Mouse (Mus musculus): Measurements from ENCODE around the gene Vmn1r40. TPM values are rescaled to one million over a fixed set of nuclear protein-coding genes. Genes with fewer than 3 reads are reported as not detected.
A peak's percentile ranks its signal among the peaks of the same experiment; 100 is the strongest.

Vmn1r40 gene
- total RNA-seq (2014; rRNA removed) (not detected in 2 replicates), polyA plus RNA-seq (2015; fragmentation: Nextera tagmentation; extraction: Ambion mirVana) (not detected in 2 replicates)

GRCm38 (mm10) chr6:89707240-89707639 lies at the start of gene Vmn1r40:
TSS of gene Vmn1r40 (plus strand) at chr6:89707540.
- H3K4me3 ChIP-seq (ENCODE audit: low read depth, low read length), result no peak within 1 kb of the TSS
- H3K36me3 ChIP-seq (ENCODE audit: insufficient read depth), result no peaks in the 10 kb centered on the region
- WGBS, result 86% methylated on average over 4 of the region's 4 CpGs
- no peak within 1 kb of the TSS for H3K9ac ChIP-seq
- H3K4me2 ChIP-seq (ENCODE audit: low read depth), result no peak within 1 kb of the TSS
- DNase-seq (no peak), ATAC-seq (no peak)
- H3K27me3 ChIP-seq (ENCODE audit: insufficient read depth, low read length), result no peaks in the 10 kb centered on the region
- H3K4me1 ChIP-seq (ENCODE audit: insufficient read depth), result no peaks in the 10 kb centered on the region
- no peak within 1 kb of the TSS for H3K27ac ChIP-seq (ENCODE audit: low read depth, low read length)
- no peaks in the 10 kb centered on the region for H3K9me3 ChIP-seq (ENCODE audit: low read length)
- TF ChIP-seq CTCF (IDR thresholded peaks at IDR 0.05; ENCODE audit: low read depth), result no peak

- Histone ChIP-seq H3K9ac (no peak overlapping the region), H3K4me3 (ENCODE audit: low read depth, low read length) (no peak overlapping the region), H3K4me2 (ENCODE audit: low read depth) (no peak overlapping the region), H3K4me1 (ENCODE audit: insufficient read depth) (no peaks in the 10 kb centered on the region), H3K27me3 (ENCODE audit: insufficient read depth, low read length) (no peaks in the 10 kb centered on the region), H3K9me3 (ENCODE audit: low read length) (no peaks in the 10 kb centered on the region), H3K36me3 (ENCODE audit: insufficient read depth) (peaks cover 16% of the 10 kb centered on the region), H3K27ac (ENCODE audit: low read depth, low read length) (no peak overlapping the region)
- WGBS, result 68% methylated on average over 3 of the region's 3 CpGs
- peak; percentile 37 for TF ChIP-seq CTCF (IDR thresholded peaks at IDR 0.05; ENCODE audit: low read depth)
- ATAC-seq, result no peak
- DNase-seq, result no peak
Observed at GRCm38 (mm10) chr6:89658342-89658741, 49.0 kb upstream of the Vmn1r40 start.

- Histone ChIP-seq H3K9me3 (ENCODE audit: low read length) (no peaks in the 10 kb centered on the region), H3K36me3 (ENCODE audit: insufficient read depth) (peaks cover 18% of the 10 kb centered on the region), H3K27me3 (ENCODE audit: insufficient read depth, low read length) (no peaks in the 10 kb centered on the region), H3K9ac (no peak overlapping the region), H3K27ac (ENCODE audit: low read depth, low read length) (no peak overlapping the region), H3K4me2 (ENCODE audit: low read depth) (no peak overlapping the region), H3K4me3 (ENCODE audit: low read depth, low read length) (no peak overlapping the region), H3K4me1 (ENCODE audit: insufficient read depth) (no peaks in the 10 kb centered on the region)
- DNase-seq, result no peak
- TF ChIP-seq CTCF (IDR thresholded peaks at IDR 0.05; ENCODE audit: low read depth), result no peak
- 69% methylated on average over 6 of the region's 6 CpGs for WGBS
- no peak; the same call in 1 of the 2 replicates for ATAC-seq
Observed at GRCm38 (mm10) chr6:89658931-89659330, 48.4 kb upstream of the Vmn1r40 start.

- Histone ChIP-seq H3K4me1 (ENCODE audit: insufficient read depth) (no peaks in the 10 kb centered on the region), H3K9ac (no peak overlapping the region), H3K27me3 (ENCODE audit: insufficient read depth, low read length) (no peaks in the 10 kb centered on the region), H3K4me2 (ENCODE audit: low read depth) (no peak overlapping the region), H3K36me3 (ENCODE audit: insufficient read depth) (peaks cover 24% of the 10 kb centered on the region), H3K27ac (ENCODE audit: low read depth, low read length) (no peak overlapping the region), H3K9me3 (ENCODE audit: low read length) (no peaks in the 10 kb centered on the region), H3K4me3 (ENCODE audit: low read depth, low read length) (no peak overlapping the region)
- peak; percentile 31 for DNase-seq
- WGBS, result 40% methylated on average over 7 of the region's 7 CpGs
- peak; percentile 73 for TF ChIP-seq CTCF (IDR thresholded peaks at IDR 0.05; ENCODE audit: low read depth)
- ATAC-seq, result no peak
Observed at GRCm38 (mm10) chr6:89659692-89660423, 47.5 kb upstream of the Vmn1r40 start.

- H3K4me1 ChIP-seq (ENCODE audit: insufficient read depth), result no peaks in the 10 kb centered on the region
- DNase-seq, result no peak
- H3K4me3 ChIP-seq (ENCODE audit: low read depth, low read length), result no peak overlapping the region
- H3K4me2 ChIP-seq (ENCODE audit: low read depth), result no peak overlapping the region
- no peaks in the 10 kb centered on the region for H3K9me3 ChIP-seq (ENCODE audit: low read length)
- no peak overlapping the region for H3K9ac ChIP-seq
- no peak for TF ChIP-seq CTCF (IDR thresholded peaks at IDR 0.05; ENCODE audit: low read depth)
- H3K27ac ChIP-seq (ENCODE audit: low read depth, low read length), result no peak overlapping the region
- 80% methylated on average over 1 of the region's 1 CpGs for WGBS
- H3K27me3 ChIP-seq (ENCODE audit: insufficient read depth, low read length), result no peaks in the 10 kb centered on the region
- ATAC-seq, result no peak
- peaks cover 25% of the 10 kb centered on the region for H3K36me3 ChIP-seq (ENCODE audit: insufficient read depth)
Observed at GRCm38 (mm10) chr6:89660490-89660889, 46.9 kb upstream of the Vmn1r40 start.

GRCm38 (mm10) chr6:89662521-89662920 lies 44.8 kb upstream of the Vmn1r40 start:
- H3K27ac ChIP-seq (ENCODE audit: low read depth, low read length), result no peak overlapping the region
- H3K4me2 ChIP-seq (ENCODE audit: low read depth), result no peak overlapping the region
- H3K27me3 ChIP-seq (ENCODE audit: insufficient read depth, low read length), result no peaks in the 10 kb centered on the region
- no peak for TF ChIP-seq CTCF (IDR thresholded peaks at IDR 0.05; ENCODE audit: low read depth)
- no peak overlapping the region for H3K9ac ChIP-seq
- H3K36me3 ChIP-seq (ENCODE audit: insufficient read depth), result peaks cover 18% of the 10 kb centered on the region
- WGBS, result 91% methylated on average over 3 of the region's 3 CpGs
- ATAC-seq (no peak), DNase-seq (no peak)
- H3K4me3 ChIP-seq (ENCODE audit: low read depth, low read length), result no peak overlapping the region
- no peaks in the 10 kb centered on the region for H3K4me1 ChIP-seq (ENCODE audit: insufficient read depth)
- H3K9me3 ChIP-seq (ENCODE audit: low read length), result no peaks in the 10 kb centered on the region

- no peak overlapping the region for H3K27ac ChIP-seq (ENCODE audit: low read depth, low read length)
- no peak for TF ChIP-seq CTCF (IDR thresholded peaks at IDR 0.05; ENCODE audit: low read depth)
- no peak overlapping the region for H3K4me2 ChIP-seq (ENCODE audit: low read depth)
- peaks cover 18% of the 10 kb centered on the region for H3K36me3 ChIP-seq (ENCODE audit: insufficient read depth)
- DNase-seq, result no peak
- H3K27me3 ChIP-seq (ENCODE audit: insufficient read depth, low read length), result no peaks in the 10 kb centered on the region
- no peak overlapping the region for H3K4me3 ChIP-seq (ENCODE audit: low read depth, low read length)
- no peak overlapping the region for H3K9ac ChIP-seq
- H3K4me1 ChIP-seq (ENCODE audit: insufficient read depth), result no peaks in the 10 kb centered on the region
- WGBS, result 31% methylated on average over 8 of the region's 8 CpGs
- H3K9me3 ChIP-seq (ENCODE audit: low read length), result no peaks in the 10 kb centered on the region
- ATAC-seq, result no peak
Observed at GRCm38 (mm10) chr6:89665155-89665554, 42.2 kb upstream of the Vmn1r40 start.
